Mouse (Mus musculus) cerebellum, adult 2 months (tissue): ENCODE measurements at regions not wholly inside any gene's neighbourhood (a gene's known extent, or its start where the extent isn't known, plus 50 kb on each side); places are given as distances from the start of the nearest gene placed in this dataset.

Experiments used
- DNase-seq, 2 experiments: peaks; one replicate each; pipeline ENCODE4 v3.0.0; 2021
- H3K27ac ChIP-seq: fragments of 200-500 bp; 2 replicates; pipeline ENCODE4 v1.5.1; 2012; ENCODE audit warnings: low read length, control low read depth, inconsistent platforms; ENCODE audit not compliant: insufficient read depth
- H3K27me3 ChIP-seq: fragments of 200-500 bp; 2 replicates; pipeline ENCODE4 v1.6.1; 2012; ENCODE audit warnings: inconsistent platforms, mild to moderate bottlenecking, low read length, moderate library complexity; ENCODE audit not compliant: control insufficient read depth, insufficient read depth
- H3K4me1 ChIP-seq: fragments of 200-500 bp; 2 replicates; pipeline ENCODE4 v1.6.1; 2011; ENCODE audit warnings: low read length; ENCODE audit not compliant: control insufficient read depth, insufficient read depth
- H3K4me3 ChIP-seq: fragments of 200-500 bp; replicated peaks from 2 replicates; pipeline ENCODE3; 2011; ENCODE audit warnings: mild to moderate bottlenecking, low read depth, low read length, control low read depth; ENCODE audit not compliant: insufficient read depth
- CTCF ChIP-seq: fragments of 200-500 bp; IDR thresholded peaks from 2 replicates; pipeline ENCODE4 v1.5.1; 2011; ENCODE audit warnings: low read depth, mild to moderate bottlenecking, control low read depth, low read length, moderate library complexity, borderline replicate concordance; ENCODE audit not compliant: insufficient read depth
- POLR2A ChIP-seq: fragments of 200-500 bp; IDR thresholded peaks from 2 replicates; pipeline ENCODE4 v1.6.1; 2011; ENCODE audit warnings: low read length, control low read depth, borderline replicate concordance; ENCODE audit not compliant: insufficient read depth
- WGBS: fragments of 180-500 bp; shearing (Covaris S2); methylation state at CpG from one replicate; pipeline ENCODE4 v1.1.7; 2018; 5-methylcytosine and 5-hydroxymethylcytosine counted together

- WGBS = 68% methylated on average over 6 of the region's 6 CpGs
- no peak for DNase-seq
- Histone ChIP-seq H3K4me1 (no peaks in the 10 kb centered on the region), H3K27ac (no peak overlapping the region), H3K27me3 (no peaks in the 10 kb centered on the region), H3K4me3 (no peak overlapping the region)
- TF ChIP-seq CTCF (no peak), POLR2A (no peak)
Measured at GRCm38 (mm10) chr11:112345133-112345532, 436.9 kb upstream of the Sox9 start.

GRCm38 (mm10) chr11:112345586-112345985 lies 436.4 kb upstream of the Sox9 start:
- no peak for TF ChIP-seq CTCF
- no peak for TF ChIP-seq POLR2A
- no peak for DNase-seq
- Histone ChIP-seq H3K4me1 (no peaks in the 10 kb centered on the region), H3K27ac (no peak overlapping the region), H3K27me3 (no peaks in the 10 kb centered on the region), H3K4me3 (no peak overlapping the region)
- 52% methylated on average over 3 of the region's 3 CpGs for WGBS

- Histone ChIP-seq H3K4me3 (no peak overlapping the region), H3K27me3 (no peaks in the 10 kb centered on the region), H3K27ac (no peak overlapping the region), H3K4me1 (no peaks in the 10 kb centered on the region)
- no peak for DNase-seq
- TF ChIP-seq POLR2A = no peak
- 89% methylated on average over 3 of the region's 3 CpGs for WGBS
Measured at GRCm38 (mm10) chr11:112346089-112346488, 435.9 kb upstream of the Sox9 start.

- H3K4me3 ChIP-seq = no peak overlapping the region
- no peak overlapping the region for H3K27ac ChIP-seq
- no peak for TF ChIP-seq CTCF
- no peak for TF ChIP-seq POLR2A
- no peaks in the 10 kb centered on the region for H3K27me3 ChIP-seq
- no peaks in the 10 kb centered on the region for H3K4me1 ChIP-seq
- WGBS = 84% methylated on average over 7 of the region's 7 CpGs
- no peak for DNase-seq
Measured at GRCm38 (mm10) chr11:112346532-112346931, 435.5 kb upstream of the Sox9 start.

- Histone ChIP-seq H3K27me3 (no peaks in the 10 kb centered on the region), H3K27ac (no peak overlapping the region), H3K4me3 (no peak overlapping the region), H3K4me1 (no peaks in the 10 kb centered on the region)
- peak in 1 of 2 experiments; percentile 6 for DNase-seq
- 54% methylated on average over 3 of the region's 3 CpGs for WGBS
- TF ChIP-seq POLR2A (no peak), CTCF (no peak)
Measured at GRCm38 (mm10) chr11:112355311-112355710, 426.7 kb upstream of the Sox9 start.

GRCm38 (mm10) chr11:112366715-112367114 lies 415.3 kb upstream of the Sox9 start:
- WGBS = 86% methylated on average over 4 of the region's 4 CpGs
- no peak overlapping the region for H3K27ac ChIP-seq
- H3K4me1 ChIP-seq = no peaks in the 10 kb centered on the region
- H3K27me3 ChIP-seq = no peaks in the 10 kb centered on the region
- DNase-seq = no peak
- TF ChIP-seq CTCF (no peak), POLR2A (no peak)
- H3K4me3 ChIP-seq = no peak overlapping the region

- DNase-seq = no peak
- no peaks in the 10 kb centered on the region for H3K27me3 ChIP-seq
- TF ChIP-seq POLR2A = no peak
- no peak for TF ChIP-seq CTCF
- no peak overlapping the region for H3K27ac ChIP-seq
- H3K4me3 ChIP-seq = no peak overlapping the region
- H3K4me1 ChIP-seq = no peaks in the 10 kb centered on the region
- 89% methylated on average over 4 of the region's 4 CpGs for WGBS
Measured at GRCm38 (mm10) chr11:112370941-112371340, 411.1 kb upstream of the Sox9 start.

GRCm38 (mm10) chr11:112400069-112400468 lies 382.0 kb upstream of the Sox9 start:
- H3K27ac ChIP-seq = no peak overlapping the region
- DNase-seq = no peak
- TF ChIP-seq POLR2A (no peak), CTCF (no peak)
- no peaks in the 10 kb centered on the region for H3K4me1 ChIP-seq
- 85% methylated on average over 3 of the region's 3 CpGs for WGBS
- H3K4me3 ChIP-seq = no peak overlapping the region
- H3K27me3 ChIP-seq = no peaks in the 10 kb centered on the region

GRCm38 (mm10) chr11:112407681-112408080 lies 374.3 kb upstream of the Sox9 start:
- Histone ChIP-seq H3K27me3 (no peaks in the 10 kb centered on the region), H3K4me3 (no peak overlapping the region), H3K4me1 (no peaks in the 10 kb centered on the region), H3K27ac (no peak overlapping the region)
- WGBS = 89% methylated on average over 8 of the region's 8 CpGs
- TF ChIP-seq CTCF (no peak), POLR2A (no peak)
- DNase-seq = no peak
